Mouse (Mus musculus): ENCODE data around the gene Ift74. TPM values are rescaled to one million over a fixed set of nuclear protein-coding genes. Genes with fewer than 3 reads are reported as not detected.

Ift74 gene
- polyA plus RNA-seq, 1 experiment from 2014 or later = 59.8 TPM

MicroRNAs encoded within 50 kb of the gene (microRNA counts, 519-probe panel; counts per million panel counts)
- microRNA mmu-miR-872 = 4,328 counts per million, percentile 66 among the panel's probes with 10 or more counts

Small RNA genes within 50 kb of the gene (microRNA-seq; reads per million reads assigned to microRNA genes)
- gene Mir872 = 3,161 reads per million, percentile 86 among the genes with 10 or more reads in this experiment

Other genes with a start within 250 kb of the Ift74 start
- gene Gm10306, start 57.9 kb upstream of the Ift74 start, polyA plus RNA-seq (2014; fragmentation: Nextera tagmentation; extraction: Ambion mirVana) = 0.40 TPM in 1 of 2 replicates, not detected in the other
- gene Caap1, start 57.7 kb upstream of the Ift74 start, polyA plus RNA-seq (2014; fragmentation: Nextera tagmentation; extraction: Ambion mirVana) = 29.9 and 30.9 TPM in 2 replicates
- 86.0 and 96.5 TPM in 2 replicates for gene Plaa, start 11.2 kb upstream of the Ift74 start, polyA plus RNA-seq (2014; fragmentation: Nextera tagmentation; extraction: Ambion mirVana)
- gene Lrrc19, start 35.7 kb downstream of the Ift74 start, polyA plus RNA-seq (2014; fragmentation: Nextera tagmentation; extraction: Ambion mirVana) = 1.2 and 1.3 TPM in 2 replicates
- 9.0 and 9.6 TPM in 2 replicates for gene Tek, start 124.8 kb downstream of the Ift74 start, polyA plus RNA-seq (2014; fragmentation: Nextera tagmentation; extraction: Ambion mirVana)